Mouse (Mus musculus) kidney, embryonic 16.5 days (tissue): ENCODE results near the gene Chrm2. TPM values are rescaled to one million over a fixed set of nuclear protein-coding genes. Genes with fewer than 3 reads are reported as not detected.

Experiments
- ATAC-seq: fragments of 200-750 bp; cut with Nextera tagmentation; 2 replicates; pipeline ENCODE4 v1.8.0; 2017; ENCODE audit warnings: moderate TSS enrichment; ENCODE audit not compliant: low FRiP score, low TSS enrichment
- H3K27ac ChIP-seq: fragments of 300-500 bp; sonication (generic); 2 replicates; pipeline ENCODE4 v1.5.1; 2014; ENCODE audit warnings: low read length
- H3K27me3 ChIP-seq: fragments of 300-500 bp; sonication (generic); 2 replicates; pipeline ENCODE4 v1.6.1; 2014; ENCODE audit warnings: low read length, control low read depth, mixed read lengths; ENCODE audit not compliant: insufficient read depth
- H3K36me3 ChIP-seq: fragments of 300-500 bp; sonication (generic); 2 replicates; pipeline ENCODE4 v1.6.1; 2014; ENCODE audit warnings: low read length, control low read depth, mixed read lengths; ENCODE audit not compliant: insufficient read depth
- H3K4me1 ChIP-seq: fragments of 300-500 bp; sonication (generic); 2 replicates; pipeline ENCODE4 v1.6.1; 2014; ENCODE audit warnings: low read length, control low read depth, mixed read lengths; ENCODE audit not compliant: insufficient read depth
- H3K4me2 ChIP-seq: fragments of 300-500 bp; sonication (generic); replicated peaks from 2 replicates; pipeline ENCODE4 v1.6.1; 2014; ENCODE audit warnings: low read depth, low read length
- H3K4me3 ChIP-seq: fragments of 300-500 bp; sonication (generic); 2 replicates; pipeline ENCODE4 v1.5.1; 2014; ENCODE audit warnings: mild to moderate bottlenecking, low read length
- H3K9ac ChIP-seq: fragments of 300-500 bp; sonication (generic); replicated peaks from 2 replicates; pipeline ENCODE4 v1.6.1; 2014; ENCODE audit warnings: low read length
- H3K9me3 ChIP-seq: fragments of 300-500 bp; sonication (generic); 2 replicates; pipeline ENCODE4 v1.6.1; 2016; ENCODE audit warnings: low read length, control low read depth
- WGBS: fragments of 180-500 bp; shearing (Covaris S2); extraction: QIAGEN DNeasy Blood & Tissue Kit; methylation state at CpG from one replicate; pipeline ENCODE4 v1.1.7; 2014; 5-methylcytosine and 5-hydroxymethylcytosine counted together
- microRNA counts: library from miRNA; unstranded; fragments of <30 nt; microRNA quantifications from one replicate; lab custom pipeline; 2016
- microRNA-seq: library from miRNA; unstranded; fragments of <30 nt; microRNA quantifications from one replicate; pipeline ENCODE4, GENCODE M21; 2016
- polyA plus RNA-seq: library from polyadenylated mRNA; unstranded; fragments of >200 nt; fragmentation: Nextera tagmentation; extraction: Ambion mirVana; gene quantifications from 2 replicates; pipeline ENCODE4 v1.2.1, GENCODE M21; 2015

Chrm2 gene
- polyA plus RNA-seq, 1 experiment from 2014 or later = 0.29 TPM

DNA sequence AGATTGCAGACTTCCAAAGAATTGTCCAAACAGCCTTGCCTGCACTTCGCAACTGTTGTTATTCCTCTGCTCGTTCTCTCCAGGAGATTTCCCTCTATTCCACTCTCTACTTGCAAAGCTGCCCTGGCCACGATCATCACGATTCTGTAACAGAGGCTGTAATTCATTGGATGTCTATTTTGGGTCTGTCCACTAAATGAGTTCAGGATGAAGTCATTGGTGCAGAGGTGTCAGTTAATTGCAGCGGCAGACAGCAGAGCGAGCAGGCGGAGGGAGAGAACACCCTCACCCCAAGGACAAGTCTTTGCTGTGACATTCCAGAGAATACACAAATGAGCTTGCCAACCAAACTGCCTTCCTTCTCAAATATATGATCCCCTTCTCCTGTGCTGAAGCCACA, 120.1 kb downstream of the Chrm2 start:
- Histone ChIP-seq H3K27me3 (no peaks in the 10 kb centered on the region), H3K36me3 (no peaks in the 10 kb centered on the region), H3K9me3 (no peaks in the 10 kb centered on the region), H3K4me1 (no peaks in the 10 kb centered on the region), H3K4me3 (no peak overlapping the region), H3K9ac (no peak overlapping the region), H3K4me2 (no peak overlapping the region), H3K27ac (no peak overlapping the region)
- WGBS = 17% methylated on average over 7 of the region's 7 CpGs
- ATAC-seq = no peak

GRCm38 (mm10) chr6:36508469-36508868, 120.6 kb downstream of the Chrm2 start:
- H3K9ac ChIP-seq = no peak overlapping the region
- no peaks in the 10 kb centered on the region for H3K9me3 ChIP-seq
- WGBS = 56% methylated on average over 2 of the region's 2 CpGs
- no peak for ATAC-seq
- H3K4me3 ChIP-seq = no peak overlapping the region
- H3K4me1 ChIP-seq = no peaks in the 10 kb centered on the region
- no peaks in the 10 kb centered on the region for H3K27me3 ChIP-seq
- H3K36me3 ChIP-seq = no peaks in the 10 kb centered on the region
- no peak overlapping the region for H3K27ac ChIP-seq
- H3K4me2 ChIP-seq = no peak overlapping the region

DNA sequence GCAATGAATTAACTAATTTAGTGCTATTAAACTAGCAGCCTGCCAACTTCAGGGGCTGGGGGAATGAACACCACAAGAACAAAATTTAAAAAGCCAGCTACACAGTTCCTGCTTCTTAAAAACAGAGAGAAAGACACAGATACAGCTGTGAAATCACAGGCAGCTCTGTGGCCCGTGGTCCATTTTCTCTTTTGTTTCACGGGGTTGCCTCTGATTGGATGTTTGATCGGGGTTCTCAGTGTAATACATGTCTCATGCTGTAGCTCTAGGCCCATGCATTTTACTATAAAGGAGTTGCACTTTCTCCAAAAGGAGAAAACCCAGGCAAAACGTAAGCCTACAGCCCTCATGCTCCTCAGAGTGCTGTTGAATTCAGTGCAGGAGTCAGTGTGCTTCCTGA, 128.6 kb downstream of the Chrm2 start:
- no peak overlapping the region for H3K9ac ChIP-seq
- H3K27ac ChIP-seq = no peak overlapping the region
- H3K36me3 ChIP-seq = no peaks in the 10 kb centered on the region
- WGBS = 84% methylated on average over 4 of the region's 4 CpGs
- no peaks in the 10 kb centered on the region for H3K9me3 ChIP-seq
- H3K4me2 ChIP-seq = no peak overlapping the region
- no peak overlapping the region for H3K4me3 ChIP-seq
- no peaks in the 10 kb centered on the region for H3K4me1 ChIP-seq
- no peaks in the 10 kb centered on the region for H3K27me3 ChIP-seq
- no peak for ATAC-seq

GRCm38 (mm10) chr6:36517242-36517641, 129.4 kb downstream of the Chrm2 start:
- no peaks in the 10 kb centered on the region for H3K4me1 ChIP-seq
- no peak overlapping the region for H3K4me3 ChIP-seq
- no peak overlapping the region for H3K9ac ChIP-seq
- H3K9me3 ChIP-seq = no peaks in the 10 kb centered on the region
- H3K36me3 ChIP-seq = no peaks in the 10 kb centered on the region
- H3K4me2 ChIP-seq = no peak overlapping the region
- H3K27me3 ChIP-seq = no peaks in the 10 kb centered on the region
- 57% methylated on average over 5 of the region's 5 CpGs for WGBS
- no peak for ATAC-seq
- H3K27ac ChIP-seq = no peak overlapping the region

DNA sequence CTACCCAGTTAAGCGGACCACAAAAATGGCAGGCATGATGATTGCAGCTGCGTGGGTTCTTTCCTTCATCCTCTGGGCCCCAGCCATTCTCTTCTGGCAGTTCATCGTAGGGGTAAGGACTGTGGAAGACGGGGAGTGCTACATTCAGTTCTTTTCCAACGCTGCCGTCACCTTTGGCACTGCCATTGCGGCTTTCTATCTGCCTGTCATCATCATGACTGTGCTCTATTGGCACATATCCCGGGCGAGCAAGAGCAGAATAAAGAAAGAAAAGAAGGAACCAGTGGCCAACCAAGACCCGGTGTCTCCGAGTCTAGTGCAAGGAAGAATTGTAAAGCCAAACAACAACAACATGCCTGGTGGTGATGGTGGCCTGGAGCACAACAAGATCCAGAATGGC, 135.7 kb downstream of the Chrm2 start:
- WGBS = 95% methylated on average over 11 of the region's 11 CpGs
- Histone ChIP-seq H3K4me1 (no peaks in the 10 kb centered on the region), H3K4me3 (no peak overlapping the region), H3K4me2 (no peak overlapping the region), H3K9me3 (no peaks in the 10 kb centered on the region), H3K27me3 (no peaks in the 10 kb centered on the region), H3K36me3 (no peaks in the 10 kb centered on the region), H3K27ac (no peak overlapping the region), H3K9ac (no peak overlapping the region)
- no peak for ATAC-seq

DNA sequence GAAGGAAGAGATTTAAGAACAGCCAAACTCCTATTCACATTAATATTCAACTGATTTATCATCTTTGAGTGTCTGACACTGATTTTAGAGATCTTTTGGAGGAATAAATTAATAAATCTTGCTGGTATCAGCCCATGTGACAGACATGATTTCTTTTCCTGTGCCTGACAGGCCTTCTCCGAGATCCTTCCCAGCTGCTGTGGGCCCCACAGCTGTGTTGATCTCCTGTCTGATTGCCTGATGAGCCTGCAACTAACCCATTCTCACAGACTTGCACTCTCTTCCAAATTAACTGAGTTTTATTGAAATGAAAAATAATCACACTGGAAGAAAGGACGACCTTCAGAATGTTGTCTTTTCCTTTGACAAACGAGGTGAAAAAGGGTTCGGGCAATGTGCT, 140.6 kb downstream of the Chrm2 start:
- no peaks in the 10 kb centered on the region for H3K9me3 ChIP-seq
- H3K4me1 ChIP-seq = no peaks in the 10 kb centered on the region
- no peak overlapping the region for H3K9ac ChIP-seq
- no peak overlapping the region for H3K27ac ChIP-seq
- no peaks in the 10 kb centered on the region for H3K27me3 ChIP-seq
- no peaks in the 10 kb centered on the region for H3K36me3 ChIP-seq
- ATAC-seq = peak; percentile 54; the same call in 1 of the 2 replicates
- WGBS = 50% methylated on average over 4 of the region's 4 CpGs
- H3K4me3 ChIP-seq = no peak overlapping the region
- no peak overlapping the region for H3K4me2 ChIP-seq

GRCm38 (mm10) chr6:36541247-36541646, 153.4 kb downstream of the Chrm2 start:
- Histone ChIP-seq H3K27ac (no peak overlapping the region), H3K9me3 (no peaks in the 10 kb centered on the region), H3K9ac (no peak overlapping the region), H3K4me1 (no peaks in the 10 kb centered on the region), H3K36me3 (no peaks in the 10 kb centered on the region), H3K27me3 (no peaks in the 10 kb centered on the region), H3K4me3 (no peak overlapping the region), H3K4me2 (no peak overlapping the region)
- 76% methylated on average over 6 of the region's 6 CpGs for WGBS
- ATAC-seq = no peak

- no peak for ATAC-seq
- WGBS = 70% methylated on average over 2 of the region's 2 CpGs
Measured at GRCm38 (mm10) chr6:36566886-36567285, 179.0 kb downstream of the Chrm2 start.

More at GRCm38 (mm10) chr6:36566886-36567285, 179.0 kb downstream of the Chrm2 start:
- H3K4me1 ChIP-seq = no peaks in the 10 kb centered on the region
- H3K4me2 ChIP-seq = no peak overlapping the region
- no peak overlapping the region for H3K27ac ChIP-seq
- no peaks in the 10 kb centered on the region for H3K9me3 ChIP-seq
- no peak overlapping the region for H3K9ac ChIP-seq
- no peaks in the 10 kb centered on the region for H3K27me3 ChIP-seq
- H3K4me3 ChIP-seq = no peak overlapping the region
- no peaks in the 10 kb centered on the region for H3K36me3 ChIP-seq

MicroRNAs encoded within 50 kb of the gene (microRNA counts, 519-probe panel; counts per million panel counts)
- microRNA mmu-miR-490 (lab: Ali Mortazavi, UCI) = 104 counts per million, percentile 35 among the panel's probes with 10 or more counts

Small RNA genes within 50 kb of the gene (microRNA-seq; reads per million reads assigned to microRNA genes)
- gene Mir490 = 2.2 reads per million, percentile 8 among the genes with 10 or more reads in this experiment
